Mouse (Mus musculus) CD4-positive naive resting alpha-beta T cell, adult 57 days (primary cell): ENCODE data around the gene Rap1gap. TPM values are rescaled to one million over a fixed set of nuclear protein-coding genes. Genes with fewer than 3 reads are reported as not detected.

Source experiments
- total RNA-seq: library from RNA; stranded (reverse); gene quantifications from one replicate; pipeline ENCODE4 v1.2.4, GENCODE M21; 2023

The Rap1gap gene
- total RNA-seq = 2.6 TPM

GRCm38 (mm10) chr4:137664433-137664979 is at the start of gene Rap1gap:
TSS of gene Rap1gap (plus strand) at chr4:137664726.

Other genes starting within 250 kb of the Rap1gap start
- gene Cela3b, start 234.2 kb upstream of the Rap1gap start, total RNA-seq = 0.65 TPM
- not detected for gene 1700013G24Rik, start 211.4 kb upstream of the Rap1gap start, total RNA-seq
- gene Hspg2, start 196.0 kb upstream of the Rap1gap start, total RNA-seq = 0.68 TPM
- not detected for gene Ldlrad2, start 90.2 kb upstream of the Rap1gap start, total RNA-seq
- 220 TPM for gene Usp48, start 71.0 kb upstream of the Rap1gap start, total RNA-seq
- gene Alpl, start 131.7 kb downstream of the Rap1gap start, total RNA-seq = 2.6 TPM
- 41.1 TPM for gene Ece1, start 197.5 kb downstream of the Rap1gap start, total RNA-seq